Mouse (Mus musculus) left cerebral cortex, postnatal 14 days (tissue): ENCODE measurements around the gene Pkd1l1. TPM values are rescaled to one million over a fixed set of nuclear protein-coding genes. Genes with fewer than 3 reads are reported as not detected.

Source experiments
- DNase-seq, 2 experiments: peaks; one replicate each; pipeline ENCODE4 v3.0.0; 2021 to 2022; ENCODE audit warnings: low spot score in 2 of 2, mixed read lengths in 1 of 2
- intact Hi-C: fragments of 180-260 bp; cut with DNase I; formaldehyde crosslinking; loops from one replicate; pipeline ENCODE4 v1.15.1; 2025
- total RNA-seq, 2 experiments: library from RNA; stranded (reverse); gene quantifications; 2 replicates each; pipeline ENCODE4 v1.2.3; 2021

Pkd1l1 gene
- total RNA-seq, 2 experiments from 2014 or later, result 0.04 TPM; not detected in 1

- intact Hi-C loops, result no loop called here
- DNase-seq, result no peak
Observed at GRCm38 (mm10) chr11:8781308-8782140, 191.5 kb downstream of the Pkd1l1 start.

GRCm38 (mm10) chr11:8779427-8779826 lies 193.6 kb downstream of the Pkd1l1 start:
- no peak for DNase-seq
- intact Hi-C loops, result no loop called here

Other genes starting within 250 kb of the Pkd1l1 start
- gene Hus1, start 37.9 kb upstream of the Pkd1l1 start, total RNA-seq, result 10 to 100 TPM; 10.9 to 12.6 TPM
- under 1 TPM; 0.76 to 0.94 TPM for gene Gm11992, start 75.3 kb upstream of the Pkd1l1 start, total RNA-seq
- not detected for gene Sun3, start 75.7 kb upstream of the Pkd1l1 start, total RNA-seq
- 1 to 10 TPM; 1.2 to 1.9 TPM for gene Upp1, start 144.8 kb upstream of the Pkd1l1 start, total RNA-seq
- gene Abca13, start 218.7 kb upstream of the Pkd1l1 start, total RNA-seq, result under 1 TPM; 0.06 to 0.11 TPM